Mouse (Mus musculus) embryo, embryonic 9.5 days (tissue): Measurements from ENCODE around the gene Osbpl6.

Experiments
- DNase-seq: peaks from one replicate; pipeline ENCODE4 v3.0.0-alpha.2; 2017; ENCODE audit errors: extremely low spot score

Gene Osbpl6

GRCm38 (mm10) chr2:76421411-76421924 lies 15.2 kb downstream of the Osbpl6 start:
- no peak for DNase-seq

GRCm38 (mm10) chr2:76426816-76427215 lies 20.5 kb downstream of the Osbpl6 start:
- no peak for DNase-seq

- DNase-seq, result no peak
These were observed 23.0 kb downstream of the Osbpl6 start for GRCm38 (mm10) chr2:76429318-76429717.

- no peak for DNase-seq
These were observed 23.5 kb downstream of the Osbpl6 start for GRCm38 (mm10) chr2:76429855-76430254.

GRCm38 (mm10) chr2:76430539-76430938 lies 24.2 kb downstream of the Osbpl6 start:
- no peak for DNase-seq

- no peak for DNase-seq
These were observed 27.9 kb downstream of the Osbpl6 start for GRCm38 (mm10) chr2:76434224-76434623.

- no peak for DNase-seq
These were observed 29.4 kb downstream of the Osbpl6 start for GRCm38 (mm10) chr2:76435667-76436239.

GRCm38 (mm10) chr2:76437372-76437771 lies 31.1 kb downstream of the Osbpl6 start:
- DNase-seq, result no peak

- DNase-seq, result no peak
These were observed 33.2 kb downstream of the Osbpl6 start for GRCm38 (mm10) chr2:76439540-76439939.

- peak; percentile 5 for DNase-seq
These were observed 35.8 kb downstream of the Osbpl6 start for GRCm38 (mm10) chr2:76442086-76442485.

- no peak for DNase-seq
These were observed 43.6 kb downstream of the Osbpl6 start for GRCm38 (mm10) chr2:76449836-76450355.

- no peak for DNase-seq
These were observed 60.4 kb downstream of the Osbpl6 start for GRCm38 (mm10) chr2:76466723-76467122.

- DNase-seq, result no peak
These were observed 61.9 kb downstream of the Osbpl6 start for GRCm38 (mm10) chr2:76468204-76468603.

GRCm38 (mm10) chr2:76469091-76469750 lies 62.9 kb downstream of the Osbpl6 start:
- DNase-seq, result no peak

GRCm38 (mm10) chr2:76469751-76470099 lies 63.4 kb downstream of the Osbpl6 start:
- no peak for DNase-seq

GRCm38 (mm10) chr2:76470391-76470790 lies 64.1 kb downstream of the Osbpl6 start:
- no peak for DNase-seq

GRCm38 (mm10) chr2:76475788-76476187 lies 69.5 kb downstream of the Osbpl6 start:
- no peak for DNase-seq

GRCm38 (mm10) chr2:76488764-76489163 lies 82.5 kb downstream of the Osbpl6 start:
- no peak for DNase-seq

- DNase-seq, result no peak
These were observed 83.9 kb downstream of the Osbpl6 start for GRCm38 (mm10) chr2:76490198-76490597.

- no peak for DNase-seq
These were observed 85.1 kb downstream of the Osbpl6 start for GRCm38 (mm10) chr2:76491371-76491770.

GRCm38 (mm10) chr2:76492224-76492623 lies 85.9 kb downstream of the Osbpl6 start:
- DNase-seq, result no peak

- DNase-seq, result no peak
These were observed 89.9 kb downstream of the Osbpl6 start for GRCm38 (mm10) chr2:76496006-76496748.

- no peak for DNase-seq
These were observed 90.4 kb downstream of the Osbpl6 start for GRCm38 (mm10) chr2:76496749-76497140.
